Mouse (Mus musculus) naive thymus-derived CD4-positive, alpha-beta T cell, adult 2 months (primary cell): ENCODE measurements around the gene Csrp3.

Experiments used
- DNase-seq: peaks from one replicate; pipeline ENCODE4 v3.0.0-alpha.2; 2011; ENCODE audit warnings: low read depth

Gene Csrp3

DNA sequence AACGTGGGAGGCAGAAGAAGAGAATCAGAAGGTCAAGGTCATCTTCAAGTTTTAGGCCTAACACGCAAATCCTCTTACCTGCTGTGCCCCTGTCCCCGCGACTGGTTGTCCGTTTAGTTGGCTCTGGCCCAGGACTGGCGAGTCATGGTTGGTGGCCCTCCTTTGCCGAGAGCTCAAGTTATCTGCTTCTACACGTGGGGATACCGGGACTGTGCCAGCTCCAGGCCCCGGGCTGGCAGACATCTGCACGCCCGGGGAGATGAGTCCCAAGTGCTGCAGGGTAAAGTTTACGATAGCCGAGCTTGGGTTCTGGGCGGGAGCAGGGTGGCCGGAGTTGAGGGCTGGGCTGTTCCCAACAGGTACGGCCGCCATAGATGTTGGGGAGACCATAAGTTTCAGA, 19.7 kb upstream of the Csrp3 start:
- no peak for DNase-seq

DNA sequence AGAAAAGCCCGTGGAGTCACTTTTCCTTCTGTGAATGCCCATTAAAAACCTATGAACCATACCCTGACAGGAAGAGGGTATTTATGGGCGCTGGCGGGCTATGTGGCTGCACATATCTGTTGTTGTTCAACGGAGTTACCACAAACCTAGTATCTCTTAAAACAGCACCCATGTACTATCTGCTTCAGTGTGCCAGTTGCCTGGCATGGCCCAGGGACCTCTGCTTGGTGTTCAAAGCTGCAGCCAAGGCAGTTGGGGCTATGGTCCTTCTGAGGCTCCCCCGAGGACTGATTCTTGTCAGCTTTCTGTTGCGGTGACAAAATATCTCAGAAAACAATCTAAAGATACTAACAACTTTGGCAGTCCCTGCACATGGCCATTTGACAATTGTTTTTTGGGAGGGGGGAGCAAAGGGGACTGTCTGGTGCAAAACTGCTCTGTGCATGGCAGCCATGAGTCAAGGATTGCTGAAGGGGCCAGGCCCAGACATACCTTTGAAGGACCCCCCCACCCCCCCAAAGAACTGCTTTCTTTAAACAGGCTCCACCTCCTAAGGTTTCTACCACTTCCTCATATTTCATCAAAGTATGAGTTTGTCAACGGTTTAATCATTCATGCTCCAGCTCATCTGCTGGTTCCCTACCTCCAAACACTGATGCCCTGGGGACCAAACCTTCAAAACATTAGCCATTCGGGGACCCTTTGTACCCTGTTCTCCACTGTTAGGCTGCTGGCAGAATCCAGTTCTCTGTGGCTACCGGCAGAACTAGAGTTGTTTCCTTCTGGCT, 17.0 kb upstream of the Csrp3 start:
- no peak for DNase-seq

DNA sequence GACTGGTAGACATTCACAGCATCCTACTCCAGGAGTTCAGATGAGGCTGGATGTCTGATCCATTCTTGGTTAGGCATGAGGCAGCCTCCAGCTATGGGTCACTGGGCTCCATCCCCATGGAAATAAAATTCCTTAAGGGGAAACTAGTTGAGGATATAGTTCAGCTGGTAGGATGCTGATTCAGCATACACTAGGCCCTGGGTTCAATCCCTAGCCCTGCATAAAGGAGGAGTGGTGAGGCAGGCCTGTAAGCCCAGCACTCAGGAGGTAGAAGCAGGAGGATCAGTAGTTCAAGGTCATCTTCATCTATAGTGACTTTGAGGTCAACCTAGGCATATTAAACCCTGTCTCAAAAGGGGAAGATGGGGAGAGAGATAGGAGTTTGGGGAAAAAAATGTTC, 16.4 kb upstream of the Csrp3 start:
- no peak for DNase-seq

DNA sequence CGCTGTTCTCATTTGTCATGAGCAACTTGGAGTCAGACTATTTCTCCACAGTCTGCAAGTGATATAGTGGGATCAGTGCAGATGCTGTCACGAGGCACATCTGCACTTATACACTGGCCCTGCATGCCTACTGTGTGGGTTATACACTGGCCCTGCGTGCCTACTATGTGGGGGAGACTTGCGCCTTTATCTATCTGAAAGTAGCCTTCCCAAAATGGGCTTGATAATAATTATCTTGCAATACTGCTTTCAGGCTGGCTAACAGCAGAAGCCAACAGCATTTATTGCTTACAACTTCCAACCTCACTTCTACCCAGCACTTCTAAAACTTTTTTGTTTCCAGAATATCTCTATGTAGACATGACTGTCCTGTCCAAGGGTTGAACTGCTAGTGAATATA, 14.0 kb upstream of the Csrp3 start:
- no peak for DNase-seq

DNA sequence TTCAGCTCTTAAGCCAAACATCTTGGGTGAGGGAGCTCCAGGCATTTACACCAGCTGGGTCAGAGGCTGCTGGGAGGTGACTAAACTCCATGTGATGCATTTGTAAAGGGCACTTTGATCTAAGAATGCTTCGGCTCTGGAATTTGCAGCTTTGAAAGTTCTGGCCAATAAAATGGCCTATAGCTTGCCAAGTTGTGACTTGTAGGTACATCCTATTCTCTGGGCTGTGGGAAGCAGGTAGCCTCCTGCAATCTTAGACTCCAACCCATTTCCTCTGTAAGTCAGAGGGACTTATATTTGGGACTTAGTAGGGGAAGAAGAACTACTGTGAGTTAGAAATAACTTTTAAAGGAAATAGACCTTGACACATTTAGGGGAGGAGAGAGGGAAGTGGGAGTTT, 13.1 kb upstream of the Csrp3 start:
- no peak for DNase-seq

DNA sequence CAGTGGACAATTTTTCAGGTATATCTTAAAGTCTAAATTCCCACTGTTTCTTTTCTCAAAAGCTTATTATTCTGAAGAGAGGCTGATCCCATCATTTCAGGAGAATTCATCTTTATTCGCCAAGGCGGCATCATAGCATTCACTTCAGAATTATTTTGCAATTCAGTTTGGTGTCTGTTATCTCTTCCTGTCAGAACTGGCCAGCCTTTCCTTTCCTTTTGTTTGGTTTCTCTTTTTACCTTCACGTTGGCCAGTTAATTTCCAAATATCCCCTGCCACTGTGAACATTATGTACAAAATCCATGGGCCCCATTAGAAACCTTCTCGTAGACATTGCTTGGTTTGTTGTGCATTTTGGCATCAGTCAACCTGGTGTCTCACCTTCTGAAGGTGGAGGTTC, 11.5 kb upstream of the Csrp3 start:
- no peak for DNase-seq

DNA sequence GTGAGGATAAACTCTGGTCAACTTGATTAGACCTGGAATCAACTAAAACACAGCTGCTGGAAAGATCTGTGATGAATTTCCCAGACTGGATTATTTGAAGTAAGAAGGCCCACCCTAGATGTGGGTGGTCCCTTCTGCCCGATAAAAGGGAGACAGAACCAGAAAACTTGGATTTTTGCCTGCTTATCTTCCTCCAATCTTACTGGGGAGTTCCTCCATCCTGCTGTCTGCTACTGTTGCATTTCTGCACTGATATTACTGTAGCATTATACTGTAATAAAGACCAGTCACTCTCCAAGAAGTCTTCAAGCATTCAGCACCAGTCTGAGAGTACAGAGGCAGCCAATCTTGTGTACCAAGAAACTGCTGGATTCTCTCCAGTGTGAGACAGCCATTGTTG, 10.4 kb upstream of the Csrp3 start:
- no peak for DNase-seq

DNA sequence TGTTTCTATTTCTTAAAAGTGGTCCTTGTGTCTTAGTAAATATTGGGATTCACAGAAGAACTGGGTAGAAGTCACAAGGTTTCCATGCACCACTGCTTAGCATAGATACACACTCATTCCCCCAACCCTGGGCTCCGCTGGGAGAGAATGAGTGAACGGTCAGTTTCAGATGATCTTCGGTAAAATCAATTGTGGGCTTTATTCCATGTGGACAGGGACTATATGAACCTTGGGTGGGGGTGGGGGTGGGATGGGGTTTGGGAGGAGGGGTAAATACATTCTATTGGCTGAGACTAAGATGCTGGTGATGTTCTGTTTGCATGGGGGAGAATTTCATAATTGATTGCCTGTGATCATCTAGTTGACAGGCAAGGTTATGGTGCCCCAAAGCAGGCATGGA, 7.6 kb upstream of the Csrp3 start:
- no peak for DNase-seq

DNA sequence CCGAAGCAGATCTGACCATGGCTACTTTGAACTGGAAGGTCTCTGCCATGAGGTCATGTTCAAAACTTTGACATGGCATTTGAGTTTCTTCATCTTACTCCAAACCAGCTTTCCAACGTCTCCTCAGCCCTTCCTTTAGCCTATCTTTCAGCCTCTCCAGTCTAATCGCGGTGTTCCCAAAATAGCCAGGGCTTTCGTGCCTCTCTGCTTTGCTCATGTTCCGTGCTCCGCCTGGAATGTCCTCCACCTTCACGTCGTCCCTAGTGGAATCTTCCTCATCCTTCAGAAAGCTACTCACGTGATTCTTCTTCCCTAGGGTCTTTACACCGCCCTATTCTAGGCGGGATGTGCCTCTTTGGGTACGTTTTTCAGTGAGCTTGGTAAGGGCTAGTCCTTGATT, 5.7 kb upstream of the Csrp3 start:
- no peak for DNase-seq

DNA sequence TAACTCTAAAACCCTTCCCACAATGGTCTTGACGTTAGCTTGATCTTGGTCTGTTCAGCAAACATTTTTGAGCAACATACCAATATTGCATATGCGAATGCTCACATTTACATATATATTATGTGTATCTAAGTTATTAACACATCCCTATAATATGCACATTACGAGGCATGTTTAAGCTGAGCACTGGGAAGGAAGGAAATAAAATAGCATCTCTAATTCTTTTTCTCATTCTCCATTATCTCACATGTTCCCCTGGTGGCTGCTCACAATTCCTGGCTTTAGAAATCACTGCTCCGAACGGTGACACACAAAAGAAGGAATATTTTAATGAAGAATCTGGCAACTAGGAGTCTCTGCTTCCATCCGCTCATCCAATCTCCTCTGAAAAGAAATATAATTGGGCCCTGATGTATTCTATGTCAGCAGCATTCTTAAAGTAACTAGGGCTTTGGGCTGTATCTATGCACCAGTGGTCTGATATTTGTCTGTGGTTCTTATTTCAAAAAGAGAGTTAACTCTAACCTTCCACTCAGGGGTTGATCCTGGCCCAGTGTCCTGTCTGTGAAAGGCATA, 3.8 kb upstream of the Csrp3 start:
- DNase-seq = no peak

DNA sequence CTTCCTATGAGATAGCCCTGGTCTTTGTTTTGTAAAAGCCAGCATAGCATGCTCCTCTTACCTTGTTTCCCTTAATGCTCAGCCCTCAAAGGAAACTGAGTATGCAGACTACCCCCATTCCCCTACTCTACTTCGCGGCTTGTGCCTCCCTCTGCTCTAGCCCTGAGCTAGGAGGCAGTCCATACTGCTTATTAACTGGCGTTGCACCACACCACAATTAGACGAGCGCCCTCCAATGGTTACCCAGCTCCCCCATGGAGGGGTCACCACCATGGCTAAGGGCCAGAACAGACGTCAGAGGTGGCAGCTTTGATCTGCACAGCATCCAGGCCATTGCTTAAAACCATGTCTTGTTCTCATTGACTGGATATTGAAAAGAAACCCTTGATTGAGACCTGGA, 1.1 kb downstream of the Csrp3 start:
- no peak for DNase-seq

DNA sequence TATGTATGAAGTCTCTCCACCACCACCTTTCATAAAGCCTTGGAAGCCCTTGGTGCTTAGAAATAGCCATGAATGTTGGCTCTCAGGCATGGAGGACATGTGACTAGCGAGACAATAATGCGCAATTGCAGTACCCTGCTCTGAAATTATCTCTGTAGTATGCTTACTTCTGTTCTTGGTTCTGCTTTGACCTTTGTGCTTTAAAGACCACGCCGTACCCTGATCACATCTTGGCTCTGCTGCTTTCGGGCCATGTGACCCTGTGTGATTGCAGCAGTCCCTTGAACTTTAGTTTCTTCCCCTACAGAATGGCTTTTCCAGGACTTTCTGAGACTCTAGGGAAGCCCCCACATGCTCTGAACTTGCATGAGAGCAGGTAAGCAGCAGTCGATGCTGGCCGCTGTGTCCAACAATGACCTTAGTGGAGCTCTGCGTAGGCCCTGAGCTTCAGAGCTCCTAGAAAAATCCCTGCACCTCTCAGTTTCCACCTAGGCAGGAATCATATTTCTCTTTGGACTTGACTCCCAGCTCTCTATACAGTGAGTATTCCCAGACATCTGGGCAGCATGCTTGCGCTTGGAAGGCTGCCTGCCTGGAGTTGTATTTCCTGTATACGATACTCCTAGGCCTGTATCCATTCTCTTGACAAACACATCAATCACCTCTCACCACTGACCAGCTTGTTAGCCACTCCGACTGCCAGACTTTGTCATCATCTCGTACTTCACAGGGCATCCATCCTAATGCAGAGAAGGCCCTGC, 2.4 kb downstream of the Csrp3 start:
- DNase-seq = no peak

DNA sequence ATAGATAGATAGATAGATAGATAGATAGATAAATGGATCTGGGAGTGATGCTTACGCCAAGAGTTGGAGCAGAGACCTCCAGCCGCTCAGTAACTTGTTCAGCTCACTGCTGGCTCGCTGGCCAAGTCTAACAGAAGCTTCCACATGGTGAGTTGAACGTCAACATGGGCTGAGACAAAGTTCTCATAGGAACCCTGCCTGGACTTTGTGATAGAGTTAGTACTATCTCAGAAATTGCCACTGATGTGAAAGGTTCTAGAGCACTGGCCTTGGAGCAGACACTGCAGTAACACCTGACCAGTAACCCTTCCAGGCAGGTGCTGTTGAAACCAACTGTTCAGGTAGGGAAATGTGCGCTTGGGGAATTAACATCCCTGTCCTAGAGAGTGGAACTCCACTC, 4.3 kb downstream of the Csrp3 start:
- no peak for DNase-seq

DNA sequence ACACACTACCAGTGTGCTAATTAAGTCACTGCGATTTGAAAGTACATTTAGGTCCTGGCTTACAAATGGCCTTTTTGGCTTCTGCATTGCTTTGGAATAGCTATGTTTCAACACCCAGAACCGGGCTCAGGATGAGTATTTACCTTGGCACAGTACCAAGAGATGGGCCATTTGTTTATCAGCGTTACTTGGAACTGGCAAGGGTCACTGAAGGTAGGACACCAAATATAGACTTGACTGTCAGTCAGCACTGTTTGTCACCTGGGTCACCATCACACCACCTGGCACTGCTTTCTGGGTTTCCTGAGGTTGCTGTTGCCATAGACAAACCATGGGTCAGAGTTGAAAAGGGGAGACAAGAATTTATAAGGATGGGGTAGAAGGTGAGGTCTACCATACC, 5.5 kb downstream of the Csrp3 start:
- DNase-seq = no peak

DNA sequence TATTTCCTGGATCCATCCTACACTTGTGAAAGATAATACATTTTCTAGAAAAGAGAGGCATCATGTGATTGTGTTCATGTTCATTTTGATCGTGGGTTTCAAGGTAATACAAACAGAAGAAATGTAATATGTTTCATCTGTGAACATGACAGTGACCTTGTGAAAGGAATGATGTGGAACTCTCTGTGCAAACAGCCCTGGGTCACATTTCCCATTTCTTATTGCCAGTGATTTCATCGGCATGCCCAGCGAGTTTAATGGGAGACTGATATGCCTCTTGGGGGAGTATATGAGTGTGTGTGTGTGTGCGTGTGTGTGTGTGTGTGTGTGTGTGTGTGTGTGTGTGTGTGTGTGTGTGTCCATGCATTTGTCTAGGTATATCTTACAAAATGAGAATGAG, 6.3 kb downstream of the Csrp3 start:
- no peak for DNase-seq

DNA sequence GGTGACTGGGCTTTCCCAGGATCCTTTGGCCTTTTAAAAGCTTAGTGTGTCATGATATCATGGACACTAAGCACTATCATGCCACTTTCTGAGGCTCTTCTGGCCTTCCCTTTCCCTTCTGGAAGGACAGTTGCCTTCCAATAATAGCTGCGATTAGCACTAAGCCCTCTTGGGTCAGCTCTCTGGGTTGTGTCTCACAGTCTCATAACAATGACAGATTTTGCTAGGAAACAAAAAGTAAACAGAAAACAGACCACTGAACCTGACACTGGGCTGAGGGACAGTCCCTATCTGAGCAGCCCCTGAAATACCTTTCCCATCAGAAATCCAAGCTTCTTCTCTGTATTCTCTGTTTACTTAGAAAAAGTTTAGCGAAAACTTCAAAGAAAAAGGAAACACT, 7.3 kb downstream of the Csrp3 start:
- DNase-seq = no peak

DNA sequence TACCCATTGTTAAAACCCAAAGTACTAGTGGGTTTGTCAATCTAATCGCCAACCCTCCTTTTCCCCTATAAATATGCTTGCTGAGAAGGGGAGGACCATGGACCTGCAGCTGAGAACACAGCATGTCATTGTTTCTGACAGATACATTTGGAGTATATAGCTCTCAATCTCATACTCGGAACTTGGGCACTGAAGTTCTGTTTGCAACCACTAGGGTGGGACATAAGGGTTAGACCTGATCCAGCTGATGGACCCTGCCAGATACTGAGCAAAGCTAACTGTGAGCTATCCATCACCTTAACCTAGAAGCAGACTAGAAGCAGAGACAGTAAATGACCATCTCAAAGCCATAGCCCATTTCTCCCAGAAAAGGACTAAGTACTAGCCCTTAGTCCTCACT, 9.4 kb downstream of the Csrp3 start:
- no peak for DNase-seq

DNA sequence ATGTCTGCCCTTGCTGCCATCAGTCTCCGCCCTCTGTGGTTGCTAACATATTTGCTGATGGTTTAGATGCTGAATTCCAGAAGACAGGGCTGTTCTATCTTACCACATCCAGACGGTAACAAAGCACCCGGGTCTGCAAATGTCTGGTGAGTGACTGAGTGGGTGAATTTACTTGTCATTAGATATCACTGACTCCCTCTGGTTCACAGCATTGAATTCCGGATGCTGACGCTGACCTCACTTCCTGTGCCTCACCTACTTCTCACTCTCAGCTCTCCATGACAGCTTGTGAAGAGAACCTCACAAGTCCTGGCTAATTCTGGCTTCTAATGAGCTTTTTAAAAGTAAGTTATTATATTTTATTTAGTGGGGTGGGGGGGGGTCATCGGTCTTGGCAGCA, 10.9 kb downstream of the Csrp3 start:
- no peak for DNase-seq

DNA sequence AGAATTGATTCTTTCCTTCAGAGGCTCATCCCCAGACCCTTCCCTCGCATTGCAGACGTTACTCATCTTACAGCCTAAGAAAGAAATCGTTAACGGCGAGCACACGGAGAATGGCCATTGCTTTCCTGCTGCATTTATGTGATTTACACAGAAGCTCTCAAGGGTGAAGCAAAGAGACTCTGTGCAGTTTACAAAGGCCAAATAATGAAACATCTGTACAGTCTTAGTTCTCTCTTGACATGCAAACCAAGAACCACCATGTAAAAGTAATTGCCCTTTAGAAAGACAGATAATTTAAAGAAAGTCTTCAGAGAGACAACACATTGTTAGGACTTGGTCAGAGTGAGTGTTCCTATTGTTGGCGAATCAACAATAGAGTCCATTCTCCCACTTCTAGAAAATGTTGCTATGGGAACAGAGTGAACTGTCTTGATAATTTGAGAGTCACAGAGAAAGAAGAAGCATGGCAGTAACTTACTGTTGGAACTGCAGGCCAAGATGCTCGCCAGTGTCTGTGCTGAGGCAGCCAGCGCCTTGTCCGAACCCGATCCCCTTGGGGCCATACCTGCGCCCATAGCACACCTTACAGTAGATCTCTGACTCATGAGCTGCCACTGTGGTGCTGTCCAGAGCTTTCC, 12.7 kb downstream of the Csrp3 start:
- no peak for DNase-seq

DNA sequence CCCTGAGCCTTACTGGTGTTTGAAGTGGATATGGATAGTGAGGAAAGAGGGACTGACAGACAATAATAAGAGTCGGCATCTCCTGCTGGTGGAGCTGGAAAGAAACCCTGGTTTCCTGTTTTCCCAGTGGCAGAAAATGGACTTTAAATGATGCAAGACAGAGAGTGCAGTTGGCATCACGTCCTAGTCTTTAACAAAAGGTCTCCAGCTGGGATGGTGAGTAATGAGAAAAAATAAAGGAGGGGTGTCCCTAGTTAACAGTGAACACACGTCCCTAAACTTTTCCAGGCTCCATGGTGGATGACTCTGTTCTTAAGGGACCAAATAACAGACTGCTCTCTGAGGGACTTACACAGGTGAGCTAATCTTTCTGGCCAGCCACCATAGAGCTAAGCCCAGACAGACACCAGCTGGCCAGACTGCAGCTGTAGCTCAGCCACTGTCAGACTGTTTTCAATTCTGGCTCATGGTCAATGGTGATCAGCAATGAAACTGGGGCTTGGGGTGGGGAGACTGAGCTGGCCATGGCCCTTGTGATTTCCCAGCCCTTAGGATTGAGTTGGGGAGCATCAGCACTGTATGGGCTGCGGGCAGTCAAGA, 13.4 kb downstream of the Csrp3 start:
- no peak for DNase-seq

DNA sequence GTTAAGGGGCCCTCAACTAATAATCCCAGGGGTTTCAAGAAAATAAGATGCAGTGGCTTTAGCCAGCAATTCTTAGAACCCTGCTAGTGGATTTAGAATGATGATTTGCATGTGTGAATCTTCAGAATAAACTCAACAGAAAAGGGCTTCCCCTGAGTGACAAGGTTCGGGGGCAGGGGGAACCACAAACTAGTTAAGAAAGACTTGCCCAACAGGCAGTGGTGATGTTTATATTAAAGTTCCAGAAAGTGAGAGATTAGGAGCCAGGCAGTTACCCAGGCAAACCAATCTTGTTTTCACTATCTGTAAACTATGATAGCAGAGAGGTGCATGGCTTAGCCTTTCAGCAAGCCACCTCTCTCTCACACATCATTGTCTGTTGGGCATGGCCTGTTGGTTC, 15.1 kb downstream of the Csrp3 start:
- DNase-seq = no peak

DNA sequence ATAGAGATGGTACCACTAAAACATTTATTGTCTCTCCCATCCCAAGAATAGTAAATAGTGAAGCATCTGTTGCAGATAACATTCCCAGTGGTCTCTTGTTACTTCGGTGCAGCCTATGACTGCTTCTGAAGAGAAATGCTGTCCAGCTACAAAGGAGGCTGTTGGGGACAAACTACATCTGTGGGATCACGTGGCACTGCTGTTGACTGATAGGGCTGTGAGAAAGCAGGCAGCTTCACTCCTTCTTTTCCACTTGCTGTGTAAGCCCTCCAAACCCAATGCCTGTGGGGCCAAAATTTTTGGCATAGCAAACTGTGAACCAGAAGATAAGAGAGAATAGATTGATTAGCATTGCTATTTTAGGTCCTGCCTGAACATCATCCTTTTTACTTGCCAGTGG, 17.4 kb downstream of the Csrp3 start:
- no peak for DNase-seq
